Mouse (Mus musculus): Measurements from ENCODE around the gene Plin5. TPM values are rescaled to one million over a fixed set of nuclear protein-coding genes. Genes with fewer than 3 reads are reported as not detected.
"Not testable (repeated sequence)": the region's sequence is repeated elsewhere in the genome, so short reads cannot be mapped to it uniquely, and the experiment has no call there.

Gene Plin5
- total RNA-seq, 2 experiments from 2014 or later, result 25.7 to 29.7 TPM

DNA sequence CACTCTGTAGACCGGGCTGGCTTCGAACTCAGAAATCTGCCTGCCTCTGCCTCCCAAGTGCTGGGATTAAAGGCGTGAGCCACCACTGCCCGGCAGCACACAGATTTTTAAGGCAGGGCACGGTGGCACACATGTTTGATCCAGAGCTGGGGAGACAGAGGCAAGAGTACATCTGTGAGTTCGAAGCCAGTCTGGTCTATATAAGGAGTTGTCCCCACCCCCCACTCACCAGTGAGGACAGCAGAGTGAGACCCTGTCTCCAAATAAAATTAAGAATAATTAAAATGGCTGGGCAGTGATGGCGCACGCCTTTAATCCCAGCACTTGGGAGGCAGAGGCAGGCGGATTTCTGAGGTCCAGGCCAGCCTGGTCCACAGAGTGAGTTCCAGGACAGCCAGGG, 39.0 kb downstream of the Plin5 start:
- not testable (repeated sequence) for DNase-seq (ENCODE audit: low spot score in 2 of 2)

DNA sequence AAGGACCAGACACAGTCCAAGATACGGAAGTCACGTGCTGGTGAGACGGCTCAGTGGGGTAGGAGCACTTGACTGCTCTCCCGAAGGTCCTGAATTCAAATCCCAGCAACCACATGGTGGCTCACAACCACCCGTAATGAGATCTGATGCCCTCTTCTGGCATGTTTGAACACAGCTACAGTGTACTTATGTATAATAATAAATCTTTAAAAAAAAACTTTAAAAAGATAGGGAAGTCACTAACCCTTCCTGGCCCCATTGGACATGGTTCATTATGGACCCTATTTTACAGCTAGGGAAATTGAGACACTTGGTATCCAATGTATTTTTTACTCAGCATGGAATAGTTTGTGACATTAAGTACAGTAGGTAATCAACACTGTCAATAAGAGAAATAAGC, 39.9 kb downstream of the Plin5 start:
- no peak for DNase-seq (ENCODE audit: low spot score in 2 of 2)

DNA sequence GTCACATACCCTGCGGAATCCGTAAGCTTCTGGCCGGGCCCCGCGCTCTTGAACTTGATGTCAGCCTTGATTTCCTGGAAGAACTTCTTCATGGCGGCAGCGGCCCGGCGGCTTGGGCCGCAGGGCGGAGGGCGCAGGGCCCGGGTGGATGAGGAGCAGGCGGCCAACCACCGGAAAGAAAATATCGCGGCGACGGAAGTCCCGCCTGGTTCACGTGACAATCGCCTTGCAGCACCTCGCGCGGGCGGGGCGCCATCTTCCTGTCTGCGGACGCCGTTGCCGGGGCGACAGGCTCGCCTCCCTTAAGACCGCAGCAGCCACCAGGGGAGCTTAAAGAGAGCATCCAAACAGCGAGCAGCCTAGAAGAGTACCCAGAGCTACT, 42.6 kb downstream of the Plin5 start, which contains the start of gene Ubxn6:
Ubxn6 (minus strand) TSS at position 202 of the 382 bp plus-strand sequence.
- peak; percentile 97 to 99 for DNase-seq (ENCODE audit: low spot score in 2 of 2)

DNA sequence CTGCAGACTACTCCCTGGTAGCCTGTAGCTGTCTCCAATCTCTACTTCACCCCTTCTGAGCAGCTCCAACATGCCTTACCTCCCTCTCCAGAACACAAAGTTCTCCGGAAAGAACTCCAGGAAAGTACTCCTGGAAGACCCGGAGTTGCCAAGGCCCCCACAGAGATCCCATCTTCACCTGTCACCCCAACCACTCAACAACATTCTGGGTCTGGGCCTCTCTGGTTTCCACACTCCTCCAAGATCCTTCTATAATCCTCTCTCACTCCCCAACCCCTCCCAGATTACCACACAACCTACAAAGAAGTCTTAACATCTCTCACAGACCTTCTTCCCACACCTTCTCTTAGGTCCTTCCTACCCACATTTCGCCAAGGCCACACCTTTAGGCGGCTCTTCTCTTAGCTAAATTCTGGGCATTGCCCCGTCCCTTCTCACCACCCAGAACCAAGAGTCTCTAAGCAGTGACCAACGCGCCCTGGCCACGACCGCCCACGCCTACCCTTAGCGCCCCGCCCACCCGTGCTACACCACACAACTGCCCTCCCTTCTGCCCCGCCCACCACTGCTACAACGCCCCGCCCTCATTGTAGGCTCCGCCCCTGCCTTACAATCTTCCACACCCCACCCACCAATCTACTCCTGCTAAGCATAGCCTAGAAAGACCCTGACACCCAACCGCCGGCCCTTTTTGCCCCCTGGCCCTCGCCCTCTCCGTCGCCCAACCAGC, 43.1 kb downstream of the Plin5 start:
- peak; percentile 75 to 88 for DNase-seq (ENCODE audit: low spot score in 2 of 2)

DNA sequence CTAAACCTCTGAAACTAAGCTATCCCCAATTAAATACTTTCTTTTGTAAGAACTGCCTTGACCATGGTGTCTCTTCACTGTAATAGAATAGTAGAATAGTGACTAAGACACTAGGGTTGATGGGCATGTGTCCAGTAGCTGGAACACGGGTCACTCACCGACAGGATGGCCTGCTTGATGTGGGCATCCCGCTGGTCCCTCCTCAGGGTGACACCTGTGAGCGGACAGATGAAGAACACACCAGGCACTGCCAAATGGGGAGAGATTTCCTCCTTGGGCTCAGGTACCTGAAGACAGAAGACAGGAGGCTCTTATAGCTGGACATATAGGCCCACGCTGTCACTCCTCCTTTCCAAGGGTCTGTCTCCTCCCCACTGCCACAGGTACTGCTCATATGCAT, 45.2 kb downstream of the Plin5 start:
- DNase-seq (ENCODE audit: low spot score in 2 of 2), result no peak

DNA sequence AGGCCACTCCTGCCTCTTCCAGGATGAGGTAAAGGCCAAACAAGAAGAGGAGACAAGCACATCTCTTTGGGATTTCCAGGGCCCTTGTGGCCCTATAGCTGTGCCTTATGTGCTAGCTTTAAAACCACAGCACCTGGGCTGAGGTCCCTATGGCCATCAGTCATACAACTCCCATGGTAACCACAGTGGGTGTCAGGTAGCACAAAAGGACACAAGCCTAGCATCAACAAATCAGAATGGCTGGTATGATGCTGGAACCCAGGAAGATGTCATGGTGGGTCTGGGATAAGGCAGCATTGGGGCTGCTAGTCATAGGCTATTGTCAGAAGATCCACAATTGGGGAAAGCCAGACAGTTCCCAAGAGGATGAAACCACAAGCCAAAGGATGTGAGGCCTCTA, 46.3 kb downstream of the Plin5 start:
- DNase-seq (ENCODE audit: low spot score in 2 of 2), result no peak

DNA sequence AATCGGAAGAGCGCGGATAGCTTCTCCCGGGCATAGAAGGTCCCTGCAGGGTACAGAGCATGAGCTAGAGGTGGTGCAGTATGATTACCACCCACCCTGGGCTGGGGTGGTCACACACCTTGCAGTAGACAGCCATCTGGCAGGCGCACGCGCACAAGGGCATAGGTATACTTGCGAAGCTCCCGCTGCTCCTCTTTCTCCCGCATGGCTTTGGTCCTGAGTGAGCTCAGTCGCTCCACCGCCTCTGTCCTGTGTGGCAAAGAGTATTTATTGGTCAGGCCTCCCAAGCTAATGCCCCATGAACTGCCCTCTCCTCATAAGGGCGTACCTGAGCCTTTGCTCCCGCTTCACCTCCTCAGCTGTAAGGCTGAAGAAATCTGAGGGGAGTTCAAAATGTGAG, 48.3 kb downstream of the Plin5 start:
- DNase-seq (ENCODE audit: low spot score in 2 of 2), result no peak

DNA sequence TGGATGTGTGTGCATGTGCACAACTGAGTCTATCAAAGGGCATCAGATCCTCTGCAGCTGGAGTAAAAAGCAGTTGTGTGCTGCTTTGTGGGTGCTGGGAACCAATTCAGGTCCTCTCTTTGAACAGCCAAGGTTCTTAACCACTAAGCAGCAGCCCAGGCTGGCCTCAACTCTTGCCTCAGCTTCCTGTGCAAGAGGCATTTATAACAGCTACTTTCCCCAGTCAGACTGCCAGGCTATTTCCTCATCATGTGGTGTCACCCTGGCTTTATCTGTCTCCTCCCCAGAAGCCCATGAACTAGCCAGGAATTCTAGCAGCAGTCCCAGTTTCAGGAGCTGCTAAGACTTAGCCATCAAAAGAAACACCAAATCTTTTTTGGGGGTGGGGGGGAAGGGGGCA, 50.9 kb downstream of the Plin5 start:
- no peak for DNase-seq (ENCODE audit: low spot score in 2 of 2)

DNA sequence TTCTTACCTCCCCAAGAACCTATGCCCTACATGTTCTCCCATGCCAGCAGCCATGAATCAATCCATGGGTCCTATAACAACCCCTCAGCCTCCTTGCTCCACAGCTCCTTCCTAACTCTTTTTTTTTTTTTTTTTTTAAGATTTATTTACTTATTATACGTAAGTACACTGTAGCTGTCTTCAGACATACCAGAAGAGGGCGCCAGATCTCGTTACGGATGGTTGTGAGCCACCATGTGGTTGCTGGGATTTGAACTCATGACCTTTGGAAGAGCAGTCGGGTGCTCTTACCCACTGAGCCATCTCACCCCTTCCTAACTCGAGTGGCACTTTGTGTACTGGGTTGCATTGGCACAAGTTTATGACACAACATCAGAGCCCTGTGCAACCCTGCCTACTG, 51.7 kb downstream of the Plin5 start:
- not testable (repeated sequence) for DNase-seq (ENCODE audit: low spot score in 2 of 2)

DNA sequence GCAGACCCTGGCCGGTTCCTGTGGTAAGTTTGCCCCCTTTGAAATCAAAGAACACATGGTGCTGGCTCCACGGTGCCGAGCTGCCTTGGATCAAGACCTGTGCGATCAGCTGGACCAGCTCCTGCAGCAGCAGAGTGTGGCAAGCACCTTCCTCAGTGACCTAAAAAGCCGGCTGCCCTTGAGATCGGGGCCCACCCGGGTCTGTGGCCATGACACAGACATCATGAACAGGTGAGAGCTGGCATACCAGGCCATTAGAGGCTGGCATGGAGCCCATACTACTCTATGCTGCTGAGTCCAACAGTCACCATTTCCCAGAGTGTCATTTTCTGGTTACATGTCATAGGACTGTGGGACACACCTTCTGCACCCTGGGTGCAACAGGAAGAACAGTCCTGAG, 55.3 kb downstream of the Plin5 start:
- DNase-seq (ENCODE audit: low spot score in 2 of 2), result no peak

Other genes with a start within 250 kb of the Plin5 start
- gene Zfp119a, start 238.7 kb downstream of the Plin5 start, total RNA-seq (2021), result 1 to 10 TPM; 3.6 to 5.5 TPM
- 1 to 10 TPM; 5.4 to 6.1 TPM for gene Zfp959, start 225.5 kb downstream of the Plin5 start, total RNA-seq (2021)
- 1 to 10 TPM; 3.8 to 4.0 TPM for gene Zfp119b, start 168.1 kb downstream of the Plin5 start, total RNA-seq (2021)
- gene Ebi3, start 165.0 kb downstream of the Plin5 start, total RNA-seq (2021), result 1 to 10 TPM; 1.9 to 2.0 TPM
- gene Yju2, start 158.5 kb downstream of the Plin5 start, total RNA-seq (2021), result 10 to 100 TPM; 15.3 to 15.9 TPM
- gene Shd, start 147.1 kb downstream of the Plin5 start, total RNA-seq (2021), result 1 to 10 TPM; 1.8 to 1.9 TPM
- under 1 TPM in 1 of 2 experiments, not detected in 1; 0.32 TPM for gene Fsd1, start 131.1 kb downstream of the Plin5 start, total RNA-seq (2021)
- 1 to 10 TPM; 7.0 TPM for gene Stap2, start 112.0 kb downstream of the Plin5 start, total RNA-seq (2021)
- gene Mpnd, start 111.9 kb downstream of the Plin5 start, total RNA-seq (2021), result 10 to 100 TPM; 32.7 to 44.3 TPM
- 10 to 100 TPM; 56.0 to 59.9 TPM for gene Sh3gl1, start 81.0 kb downstream of the Plin5 start, total RNA-seq (2021)
- 10 to 100 TPM; 13.4 to 14.0 TPM for gene Chaf1a, start 77.2 kb downstream of the Plin5 start, total RNA-seq (2021)
- gene Ubxn6, start 42.6 kb downstream of the Plin5 start, total RNA-seq (2021), result 10 to 100 TPM; 45.7 to 46.1 TPM
- 10 to 100 TPM; 52.4 to 61.6 TPM for gene Hdgfl2, start 38.0 kb downstream of the Plin5 start, total RNA-seq (2021)
- gene Plin4, start 7.8 kb downstream of the Plin5 start, total RNA-seq (2021), result 10 to 100 TPM; 60.0 to 80.1 TPM
- 1 to 10 TPM; 3.1 to 4.0 TPM for gene Lrg1, start 4.4 kb upstream of the Plin5 start, total RNA-seq (2021)
- gene Sema6b, start 22.7 kb upstream of the Plin5 start, total RNA-seq (2021), result 10 to 100 TPM; 21.0 to 21.8 TPM
- 1 to 10 TPM; 6.7 to 6.8 TPM for gene Tnfaip8l1, start 44.9 kb upstream of the Plin5 start, total RNA-seq (2021)
- 10 to 100 TPM; 42.4 to 47.5 TPM for gene Mydgf, start 66.3 kb upstream of the Plin5 start, total RNA-seq (2021)
- gene Dpp9, start 101.3 kb upstream of the Plin5 start, total RNA-seq (2021), result 10 to 100 TPM; 30.0 to 30.5 TPM
- 10 to 100 TPM; 98.3 to 99.9 TPM for gene Fem1a, start 139.2 kb upstream of the Plin5 start, total RNA-seq (2021)
- gene Ticam1, start 159.2 kb upstream of the Plin5 start, total RNA-seq (2021), result 1 to 10 TPM; 8.5 to 8.9 TPM
- gene Plin3, start 175.3 kb upstream of the Plin5 start, total RNA-seq (2021), result 10 to 100 TPM; 59.0 to 60.6 TPM
- not detected for gene Arrdc5, start 182.7 kb upstream of the Plin5 start, total RNA-seq (2021)
- gene Uhrf1, start 185.7 kb upstream of the Plin5 start, total RNA-seq (2021), result 10 to 100 TPM; 39.7 to 41.6 TPM
- gene Kdm4b, start 208.5 kb upstream of the Plin5 start, total RNA-seq (2021), result 10 to 100 TPM; 33.3 to 35.0 TPM